Mouse (Mus musculus): ENCODE measurements around the gene Setd1a.

GRCm38 (mm10) chr7:127814241-127814921, 37.9 kb downstream of the Setd1a start:
- TF ChIP-seq CTCF (IDR thresholded peaks at IDR 0.05; ENCODE audit: borderline replicate concordance, extremely low read depth, insufficient read depth, insufficient read length) = no peak
- TF ChIP-seq POLR2A (IDR thresholded peaks at IDR 0.05; ENCODE audit: borderline replicate concordance, extremely low read depth, insufficient read depth, insufficient read length, poor library complexity, severe bottlenecking) = no peak

Data from brain, embryonic 14.5 days (tissue).